Mouse (Mus musculus) spleen, adult 2 months (tissue): ENCODE results near the gene Gadd45a.

ENCODE experiments used
- CTCF ChIP-seq: fragments of 200-500 bp; IDR thresholded peaks from 2 replicates; pipeline ENCODE4 v1.5.1; 2011; ENCODE audit warnings: mild to moderate bottlenecking, inconsistent platforms; ENCODE audit not compliant: insufficient read depth, insufficient read length, insufficient replicate concordance; ENCODE audit errors: extremely low read depth
- POLR2A ChIP-seq: fragments of 200-500 bp; IDR thresholded peaks from 2 replicates; pipeline ENCODE4 v1.6.1; 2011; ENCODE audit warnings: low read depth, low read length, inconsistent platforms

GRCm38 (mm10) chr6:67036837-67037628 lies at the start of gene Gadd45a:
- TF ChIP-seq CTCF: no peak
- peak; percentile 98 for TF ChIP-seq POLR2A
